ENCODE assay signal across 24 mouse cellular contexts in genomic region chr4:101564746-101565417, GRCm38 (mm10).
"Had no signal": no experiment of that assay in that cellular context is flagged by ENCODE, and none has a peak within 500 bp of the region (broad histone marks: within the 10 kb centered on the region; RNA-seq: fewer than 3 reads in every experiment).

No protein-coding gene starts in this region.

- H3K4me1 ChIP-seq: heart, embryonic 13.5 days; heart, embryonic 15.5 days; hindbrain, embryonic 12.5 days; intestine, embryonic 15.5 days; limb, embryonic 10.5 days; limb, embryonic 12.5 days; liver, embryonic 13.5 days; liver, embryonic 15.5 days had no signal

- H3K27ac ChIP-seq: heart, adult 2 months; heart, embryonic 13.5 days; heart, embryonic 15.5 days; hindbrain, embryonic 10.5 days; hindbrain, embryonic 12.5 days; hindbrain, embryonic 14.5 days; intestine, embryonic 15.5 days; left cerebral cortex, adult 2 months; limb, embryonic 10.5 days; limb, embryonic 12.5 days; liver, embryonic 13.5 days; liver, embryonic 15.5 days had no signal

- H3K27me3 ChIP-seq: heart, embryonic 13.5 days; heart, embryonic 15.5 days; hindbrain, embryonic 12.5 days; intestine, embryonic 15.5 days; liver, embryonic 13.5 days; liver, embryonic 15.5 days had no signal

- H3K4me3 ChIP-seq: heart, adult 2 months; heart, embryonic 13.5 days; heart, embryonic 15.5 days; hindbrain, embryonic 10.5 days; hindbrain, embryonic 12.5 days; intestine, embryonic 15.5 days; left cerebral cortex, adult 2 months; limb, embryonic 10.5 days; limb, embryonic 12.5 days; liver, embryonic 13.5 days; liver, embryonic 15.5 days had no signal

- DNase-seq: gastrocnemius, postnatal 14 days; gastrocnemius, postnatal 36 days; heart, adult 11 months; heart, adult 2 months; heart, postnatal 14 days; heart, postnatal 4 days; kidney, adult 18-20 months; kidney, adult 8-10 months; kidney, postnatal 10 days; kidney, postnatal 25 days; kidney, postnatal 4 days; liver; liver, embryonic 13.5 days; liver, postnatal 0 days had no signal
